Mouse (Mus musculus) spleen, adult 2 months (tissue): ENCODE measurements around the gene Pex10.

Experiments
- CTCF ChIP-seq: fragments of 200-500 bp; IDR thresholded peaks from 2 replicates; pipeline ENCODE4 v1.5.1; 2011; ENCODE audit warnings: mild to moderate bottlenecking, inconsistent platforms; ENCODE audit not compliant: insufficient read depth, insufficient read length, insufficient replicate concordance; ENCODE audit errors: extremely low read depth
- POLR2A ChIP-seq: fragments of 200-500 bp; IDR thresholded peaks from 2 replicates; pipeline ENCODE4 v1.6.1; 2011; ENCODE audit warnings: low read depth, low read length, inconsistent platforms

DNA sequence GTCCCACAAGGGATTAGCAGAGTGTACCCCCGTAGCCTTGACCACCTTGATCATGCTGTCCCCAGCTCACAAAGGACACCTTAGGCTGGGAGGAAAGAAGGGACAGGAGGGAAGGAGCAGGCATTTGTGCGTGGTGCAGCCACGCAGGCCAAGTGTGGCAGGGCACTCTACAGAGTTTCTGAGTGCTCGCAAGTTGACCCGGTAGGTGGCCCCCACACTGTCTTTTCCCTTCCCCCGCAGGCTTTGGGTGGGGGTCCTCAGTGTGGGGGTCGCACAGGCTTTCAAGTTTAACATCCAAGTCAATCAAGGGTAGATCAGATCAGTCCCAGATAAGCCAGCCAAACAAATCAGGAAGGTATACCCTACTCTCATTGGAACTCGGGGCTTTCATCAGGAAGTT, 48.8 kb upstream of the Pex10 start:
- TF ChIP-seq CTCF (no peak), POLR2A (no peak)
